Mouse (Mus musculus): ENCODE measurements around the gene Egfem1. TPM values are rescaled to one million over a fixed set of nuclear protein-coding genes. Genes with fewer than 3 reads are reported as not detected.
A peak's percentile ranks its signal among the peaks of the same experiment; 100 is the strongest.

Gene Egfem1
- polyA plus RNA-seq, 1 experiment from 2014 or later: 0.09 TPM

DNA sequence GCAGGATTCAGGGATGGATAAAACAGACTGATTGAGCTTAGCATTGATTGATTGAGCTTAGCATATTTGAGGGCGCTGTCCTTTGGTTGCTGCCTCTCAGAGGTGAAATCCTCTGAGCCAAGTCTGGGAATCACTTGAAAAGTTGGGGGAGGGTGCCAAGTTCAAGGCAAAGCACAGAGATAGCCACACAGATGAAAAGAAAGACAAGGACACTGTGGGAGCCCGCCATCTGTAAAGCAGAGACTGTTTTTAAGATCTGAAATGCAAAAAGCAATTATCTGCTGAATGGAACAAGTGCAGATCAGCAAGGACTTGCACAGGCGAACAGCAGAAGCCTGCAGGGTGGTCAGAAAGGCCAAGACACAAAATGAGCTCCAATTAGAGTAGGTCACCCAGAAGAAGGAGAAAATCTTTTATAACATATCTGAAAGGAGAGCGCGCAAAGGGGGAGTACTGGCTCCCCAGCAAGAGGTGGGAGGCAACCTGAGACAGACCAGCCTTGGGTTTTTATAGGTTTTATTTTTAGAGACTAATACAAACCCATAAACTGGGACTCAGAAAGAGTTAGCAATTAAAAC is 367.1 kb downstream of the Egfem1 start:
- Histone ChIP-seq H3K4me2 (ENCODE audit: low read depth, low read length) (no peak overlapping the region), H3K27ac (ENCODE audit: low read length) (no peak overlapping the region), H3K4me1 (ENCODE audit: control insufficient read depth, low read depth, low read length) (no peaks in the 10 kb centered on the region), H3K4me3 (ENCODE audit: low read depth, low read length) (no peak overlapping the region), H3K9me3 (replicated peaks; ENCODE audit: control insufficient read depth, low read length) (no peaks in the 10 kb centered on the region), H3K9ac (ENCODE audit: low read depth, low read length) (no peak overlapping the region), H3K27me3 (ENCODE audit: control insufficient read depth, insufficient read depth, low read depth, low read length) (no peaks in the 10 kb centered on the region), H3K36me3 (ENCODE audit: control insufficient read depth, insufficient read depth) (no peaks in the 10 kb centered on the region)
- 59% methylated on average over 5 of the region's 5 CpGs for WGBS (ENCODE audit: insufficient replicate concordance)
- ATAC-seq (ENCODE audit: low read depth): no peak

DNA sequence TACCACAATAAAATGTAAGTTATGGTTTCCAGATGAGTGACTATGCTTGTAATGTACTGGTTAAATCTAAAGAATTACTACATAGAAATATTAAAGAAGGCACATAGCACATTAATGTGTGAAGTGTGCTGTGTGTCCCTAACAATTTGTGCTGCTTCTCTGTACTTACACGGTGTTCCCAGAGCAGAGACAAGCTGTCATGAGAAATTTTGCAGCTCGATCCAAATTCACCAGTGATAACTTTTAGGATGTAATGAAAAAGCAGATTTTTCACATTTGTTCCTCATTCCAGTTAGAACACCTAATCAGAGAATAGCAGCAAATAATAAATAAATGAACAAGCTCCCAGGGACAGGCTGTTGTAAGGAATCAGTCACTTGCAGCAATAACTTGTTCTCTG is 416.4 kb downstream of the Egfem1 start:
- ATAC-seq (ENCODE audit: low read depth): no peak
- Histone ChIP-seq H3K4me2 (ENCODE audit: low read depth, low read length) (no peak overlapping the region), H3K4me1 (ENCODE audit: control insufficient read depth, low read depth, low read length) (no peaks in the 10 kb centered on the region), H3K9ac (ENCODE audit: low read depth, low read length) (no peak overlapping the region), H3K9me3 (replicated peaks; ENCODE audit: control insufficient read depth, low read length) (no peaks in the 10 kb centered on the region), H3K36me3 (ENCODE audit: control insufficient read depth, insufficient read depth) (no peaks in the 10 kb centered on the region), H3K4me3 (ENCODE audit: low read depth, low read length) (no peak overlapping the region), H3K27me3 (ENCODE audit: control insufficient read depth, insufficient read depth, low read depth, low read length) (no peaks in the 10 kb centered on the region), H3K27ac (ENCODE audit: low read length) (no peak overlapping the region)
- WGBS (ENCODE audit: insufficient replicate concordance): 65% methylated on average over 2 of the region's 2 CpGs

DNA sequence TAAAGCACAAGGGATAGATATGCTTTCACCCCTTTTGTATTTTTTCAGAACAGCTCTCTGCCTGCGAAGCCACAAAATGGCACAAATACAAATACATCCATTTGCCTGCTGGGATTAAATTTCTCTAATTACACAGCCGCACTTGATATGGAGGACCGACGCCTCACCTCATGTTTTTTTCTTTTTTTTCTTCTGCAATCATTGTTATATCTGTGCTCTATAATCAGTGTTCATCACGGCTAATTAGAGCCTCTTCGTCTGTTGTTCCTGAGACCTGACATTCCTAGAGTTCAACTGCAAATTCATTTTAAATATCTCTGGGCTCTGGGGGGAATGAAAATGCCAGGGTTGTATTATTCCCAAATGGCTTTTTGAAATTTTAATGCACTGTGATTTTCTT is 417.4 kb downstream of the Egfem1 start:
- Histone ChIP-seq H3K4me1 (ENCODE audit: control insufficient read depth, low read depth, low read length) (no peaks in the 10 kb centered on the region), H3K27me3 (ENCODE audit: control insufficient read depth, insufficient read depth, low read depth, low read length) (no peaks in the 10 kb centered on the region), H3K9me3 (replicated peaks; ENCODE audit: control insufficient read depth, low read length) (no peaks in the 10 kb centered on the region), H3K4me3 (ENCODE audit: low read depth, low read length) (no peak overlapping the region), H3K9ac (ENCODE audit: low read depth, low read length) (no peak overlapping the region), H3K36me3 (ENCODE audit: control insufficient read depth, insufficient read depth) (no peaks in the 10 kb centered on the region), H3K4me2 (ENCODE audit: low read depth, low read length) (no peak overlapping the region), H3K27ac (ENCODE audit: low read length) (no peak overlapping the region)
- 68% methylated on average over 6 of the region's 6 CpGs for WGBS (ENCODE audit: insufficient replicate concordance)
- no peak for ATAC-seq (ENCODE audit: low read depth)

DNA sequence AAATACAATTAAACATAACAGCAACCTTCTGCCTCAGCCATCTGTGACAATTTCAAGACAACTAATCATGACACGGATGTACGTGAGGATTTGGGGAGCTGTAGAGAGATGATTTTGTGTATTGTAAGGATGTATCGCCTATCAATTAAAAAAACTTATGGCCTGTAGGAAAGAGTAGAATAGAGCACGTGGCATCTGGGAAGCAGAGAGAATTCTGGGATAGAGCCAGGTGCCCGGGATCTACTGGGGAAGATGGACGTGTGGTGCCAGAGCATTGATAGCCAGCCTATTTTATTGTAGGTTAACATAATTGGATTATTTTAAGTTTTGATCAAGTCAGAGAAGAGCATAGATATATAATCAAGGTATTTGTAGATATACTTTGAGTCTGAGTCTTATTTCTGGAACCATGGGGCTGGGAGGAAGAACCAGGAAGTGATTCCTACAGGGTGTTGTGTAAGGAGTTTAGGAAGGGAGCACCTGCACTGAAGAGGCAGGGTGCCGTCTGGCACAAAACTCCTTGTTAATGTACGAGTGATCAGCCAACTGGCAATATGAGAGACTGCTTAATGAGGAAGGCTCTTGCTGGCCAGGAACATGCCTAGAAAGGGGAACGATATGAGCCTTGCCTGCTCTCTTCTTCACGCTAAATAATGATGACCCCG is 443.6 kb downstream of the Egfem1 start:
- Histone ChIP-seq H3K4me1 (ENCODE audit: control insufficient read depth, low read depth, low read length) (no peaks in the 10 kb centered on the region), H3K4me3 (ENCODE audit: low read depth, low read length) (no peak overlapping the region), H3K4me2 (ENCODE audit: low read depth, low read length) (no peak overlapping the region), H3K36me3 (ENCODE audit: control insufficient read depth, insufficient read depth) (no peaks in the 10 kb centered on the region), H3K27me3 (ENCODE audit: control insufficient read depth, insufficient read depth, low read depth, low read length) (no peaks in the 10 kb centered on the region), H3K27ac (ENCODE audit: low read length) (no peak overlapping the region), H3K9me3 (replicated peaks; ENCODE audit: control insufficient read depth, low read length) (no peaks in the 10 kb centered on the region), H3K9ac (ENCODE audit: low read depth, low read length) (no peak overlapping the region)
- no peak for ATAC-seq (ENCODE audit: low read depth)
- WGBS (ENCODE audit: insufficient replicate concordance): 71% methylated on average over 11 of the region's 11 CpGs

DNA sequence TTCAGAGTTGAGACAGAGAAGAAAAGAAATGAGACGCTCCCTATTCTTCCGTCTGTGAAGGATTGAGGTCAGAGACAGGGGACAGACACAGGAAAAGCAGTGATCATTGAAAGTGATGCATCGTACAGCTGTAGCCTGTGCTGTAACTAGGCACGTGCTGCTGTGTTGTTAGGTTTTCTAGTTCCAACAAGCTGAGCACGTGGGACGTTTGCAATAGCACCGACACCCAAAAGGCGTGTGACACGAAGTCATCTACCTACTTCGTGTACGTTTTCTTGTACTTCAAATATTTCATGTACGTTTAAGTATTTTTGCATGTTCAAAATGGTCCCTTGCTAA is 444.1 kb downstream of the Egfem1 start:
- Histone ChIP-seq H3K36me3 (ENCODE audit: control insufficient read depth, insufficient read depth) (no peaks in the 10 kb centered on the region), H3K9ac (ENCODE audit: low read depth, low read length) (no peak overlapping the region), H3K4me1 (ENCODE audit: control insufficient read depth, low read depth, low read length) (no peaks in the 10 kb centered on the region), H3K27ac (ENCODE audit: low read length) (no peak overlapping the region), H3K4me2 (ENCODE audit: low read depth, low read length) (no peak overlapping the region), H3K27me3 (ENCODE audit: control insufficient read depth, insufficient read depth, low read depth, low read length) (no peaks in the 10 kb centered on the region), H3K9me3 (replicated peaks; ENCODE audit: control insufficient read depth, low read length) (no peaks in the 10 kb centered on the region), H3K4me3 (ENCODE audit: low read depth, low read length) (no peak overlapping the region)
- no peak for ATAC-seq (ENCODE audit: low read depth)
- WGBS (ENCODE audit: insufficient replicate concordance): 70% methylated on average over 12 of the region's 12 CpGs

DNA sequence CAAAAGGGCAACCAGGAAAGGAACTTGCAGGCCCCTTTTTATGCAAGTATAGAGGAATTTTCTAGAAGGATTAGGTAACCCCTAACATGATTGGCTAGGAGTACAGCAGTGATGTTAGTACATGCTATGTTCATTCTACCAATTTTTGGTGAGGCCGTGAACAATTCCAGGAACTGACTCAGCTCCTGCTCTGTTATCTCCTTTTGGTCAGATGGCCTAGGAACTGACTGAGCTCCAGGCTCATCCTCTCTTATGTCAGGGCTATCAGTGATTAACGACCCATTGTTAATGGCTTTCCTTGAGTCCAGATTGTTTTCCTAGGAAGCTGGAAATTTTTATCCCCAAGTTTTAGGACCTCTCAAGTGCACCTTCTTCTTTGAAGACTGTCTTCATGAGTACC is 457.4 kb downstream of the Egfem1 start:
- Histone ChIP-seq H3K4me3 (ENCODE audit: low read depth, low read length) (no peak overlapping the region), H3K36me3 (ENCODE audit: control insufficient read depth, insufficient read depth) (no peaks in the 10 kb centered on the region), H3K9ac (ENCODE audit: low read depth, low read length) (no peak overlapping the region), H3K27me3 (ENCODE audit: control insufficient read depth, insufficient read depth, low read depth, low read length) (no peaks in the 10 kb centered on the region), H3K27ac (ENCODE audit: low read length) (no peak overlapping the region), H3K4me1 (ENCODE audit: control insufficient read depth, low read depth, low read length) (no peaks in the 10 kb centered on the region), H3K9me3 (replicated peaks; ENCODE audit: control insufficient read depth, low read length) (no peaks in the 10 kb centered on the region), H3K4me2 (ENCODE audit: low read depth, low read length) (no peak overlapping the region)
- ATAC-seq (ENCODE audit: low read depth): peak; percentile 58; the same call in 1 of the 2 replicates
- 30% methylated on average over 2 of the region's 2 CpGs for WGBS (ENCODE audit: insufficient replicate concordance)

DNA sequence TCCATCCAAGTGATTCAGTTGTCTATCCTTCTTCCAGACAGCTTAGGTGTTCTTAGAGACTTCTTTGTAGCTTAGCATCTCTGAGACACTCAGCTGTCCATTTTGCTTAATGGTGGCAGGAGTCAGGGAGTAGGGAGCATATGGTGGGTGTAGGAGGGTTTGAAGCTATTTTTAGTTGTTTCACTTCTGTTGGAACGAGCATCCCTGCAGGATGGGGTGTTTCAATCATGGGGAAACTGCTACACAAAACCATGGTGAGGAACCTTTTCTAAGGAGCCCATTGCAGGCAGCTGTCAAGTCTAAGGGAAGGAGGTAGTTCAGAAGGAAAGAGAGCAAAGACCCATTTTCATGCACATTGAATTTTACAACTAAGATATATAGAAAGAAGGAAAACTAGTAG is 458.1 kb downstream of the Egfem1 start:
- 13% methylated on average over 1 of the region's 1 CpGs for WGBS (ENCODE audit: insufficient replicate concordance)
- no peak for ATAC-seq (ENCODE audit: low read depth)
- Histone ChIP-seq H3K4me2 (ENCODE audit: low read depth, low read length) (no peak overlapping the region), H3K4me3 (ENCODE audit: low read depth, low read length) (no peak overlapping the region), H3K36me3 (ENCODE audit: control insufficient read depth, insufficient read depth) (no peaks in the 10 kb centered on the region), H3K9ac (ENCODE audit: low read depth, low read length) (no peak overlapping the region), H3K27me3 (ENCODE audit: control insufficient read depth, insufficient read depth, low read depth, low read length) (no peaks in the 10 kb centered on the region), H3K4me1 (ENCODE audit: control insufficient read depth, low read depth, low read length) (no peaks in the 10 kb centered on the region), H3K9me3 (replicated peaks; ENCODE audit: control insufficient read depth, low read length) (no peaks in the 10 kb centered on the region), H3K27ac (ENCODE audit: low read length) (no peak overlapping the region)

DNA sequence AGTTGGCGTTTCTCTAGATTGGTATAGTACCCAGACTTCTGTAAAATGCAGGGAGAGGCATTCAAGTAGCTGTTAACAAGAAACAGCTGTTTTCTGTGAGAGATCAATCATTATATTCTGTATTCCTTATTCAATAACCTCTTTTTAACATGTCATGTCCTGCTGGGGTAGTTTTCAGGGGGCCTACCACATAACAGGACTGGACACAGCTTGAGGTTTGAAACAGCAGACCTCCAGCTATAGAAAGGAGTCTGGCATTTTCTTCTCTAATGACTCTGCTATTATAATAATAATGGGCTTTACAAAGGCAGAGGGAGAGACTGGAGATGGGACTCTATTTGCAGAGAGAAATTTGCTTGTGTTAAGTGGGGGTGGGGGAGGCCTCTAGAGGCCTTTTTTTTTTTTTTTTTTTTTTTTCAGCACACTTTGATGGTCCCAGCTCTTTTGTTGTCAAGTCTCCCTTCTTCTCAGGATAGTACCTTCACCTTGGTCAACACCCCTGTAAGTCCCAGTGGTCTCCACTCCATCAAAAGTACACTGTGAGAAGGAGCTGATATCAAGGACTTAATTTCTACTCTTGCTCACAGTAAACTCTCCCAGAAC is 459.8 kb downstream of the Egfem1 start:
- H3K4me2 ChIP-seq (ENCODE audit: low read depth, low read length): no peak overlapping the region
- H3K9me3 ChIP-seq (replicated peaks; ENCODE audit: control insufficient read depth, low read length): no peaks in the 10 kb centered on the region
- no peaks in the 10 kb centered on the region for H3K4me1 ChIP-seq (ENCODE audit: control insufficient read depth, low read depth, low read length)
- no peak overlapping the region for H3K27ac ChIP-seq (ENCODE audit: low read length)
- whole genome bisulfite sequencing (ENCODE audit: insufficient replicate concordance): 44% methylated on average over 1 of the region's 1 CpGs
- no peaks in the 10 kb centered on the region for H3K27me3 ChIP-seq (ENCODE audit: control insufficient read depth, insufficient read depth, low read depth, low read length)
- no peak overlapping the region for H3K4me3 ChIP-seq (ENCODE audit: low read depth, low read length)
- no peak for ATAC-seq (ENCODE audit: low read depth)
- no peak overlapping the region for H3K9ac ChIP-seq (ENCODE audit: low read depth, low read length)
- H3K36me3 ChIP-seq (ENCODE audit: control insufficient read depth, insufficient read depth): no peaks in the 10 kb centered on the region

DNA sequence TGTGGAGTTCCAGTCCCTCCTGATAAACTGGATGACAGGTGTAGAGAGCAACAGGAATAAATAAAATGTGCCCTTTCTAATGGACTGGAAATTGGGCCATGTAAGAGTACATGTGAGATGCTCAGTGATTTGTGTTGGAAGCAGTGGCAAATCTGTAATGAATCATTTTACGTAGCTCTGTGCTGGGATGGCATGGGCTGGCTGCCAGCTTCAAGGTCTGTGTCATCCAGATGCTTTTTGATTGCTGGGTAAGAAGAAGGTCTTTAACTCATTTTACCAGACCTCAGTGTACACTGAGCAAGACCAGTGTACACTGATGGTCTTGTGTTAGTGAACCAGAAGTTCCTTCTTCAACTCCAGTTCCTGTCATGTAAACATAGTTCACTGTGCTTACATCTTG is 462.2 kb downstream of the Egfem1 start:
- Histone ChIP-seq H3K4me1 (ENCODE audit: control insufficient read depth, low read depth, low read length) (no peaks in the 10 kb centered on the region), H3K4me2 (ENCODE audit: low read depth, low read length) (no peak overlapping the region), H3K36me3 (ENCODE audit: control insufficient read depth, insufficient read depth) (no peaks in the 10 kb centered on the region), H3K4me3 (ENCODE audit: low read depth, low read length) (no peak overlapping the region), H3K27ac (ENCODE audit: low read length) (no peak overlapping the region), H3K9me3 (replicated peaks; ENCODE audit: control insufficient read depth, low read length) (no peaks in the 10 kb centered on the region), H3K9ac (ENCODE audit: low read depth, low read length) (no peak overlapping the region), H3K27me3 (ENCODE audit: control insufficient read depth, insufficient read depth, low read depth, low read length) (no peaks in the 10 kb centered on the region)
- WGBS (ENCODE audit: insufficient replicate concordance): 43% methylated on average over 1 of the region's 1 CpGs
- ATAC-seq (ENCODE audit: low read depth): no peak

All from liver, embryonic 16.5 days (tissue).